Mouse (Mus musculus) cerebellum, adult 2 months (tissue): ENCODE results near the gene Hopx.

Source experiments
- CTCF ChIP-seq: fragments of 200-500 bp; IDR thresholded peaks from 2 replicates; pipeline ENCODE4 v1.5.1; 2011; ENCODE audit warnings: low read depth, mild to moderate bottlenecking, control low read depth, low read length, moderate library complexity, borderline replicate concordance; ENCODE audit not compliant: insufficient read depth
- POLR2A ChIP-seq: fragments of 200-500 bp; IDR thresholded peaks from 2 replicates; pipeline ENCODE4 v1.6.1; 2011; ENCODE audit warnings: low read length, control low read depth, borderline replicate concordance; ENCODE audit not compliant: insufficient read depth

GRCm38 (mm10) chr5:77094510-77095491 is 20.1 kb downstream of the Hopx start:
- TF ChIP-seq CTCF (no peak), POLR2A (no peak)
